Mouse (Mus musculus) kidney, embryonic 15.5 days (tissue): ENCODE data around the gene Tnrc6a. TPM values are rescaled to one million over a fixed set of nuclear protein-coding genes. Genes with fewer than 3 reads are reported as not detected.

Experiments
- ATAC-seq: fragments of 200-750 bp; cut with Nextera tagmentation; replicated peaks from 2 replicates; pipeline ENCODE4 v1.8.0; 2017; ENCODE audit warnings: moderate TSS enrichment; ENCODE audit not compliant: low FRiP score
- H3K27ac ChIP-seq: fragments of 300-500 bp; sonication (generic); 2 replicates; pipeline ENCODE4 v1.5.1; 2015; ENCODE audit warnings: mild to moderate bottlenecking, inconsistent platforms
- H3K27me3 ChIP-seq: fragments of 300-500 bp; sonication (generic); 2 replicates; pipeline ENCODE4 v1.6.1; 2015; ENCODE audit warnings: inconsistent platforms
- H3K36me3 ChIP-seq: fragments of 300-500 bp; sonication (generic); 2 replicates; pipeline ENCODE4 v1.6.1; 2015; ENCODE audit warnings: inconsistent platforms
- H3K4me1 ChIP-seq: fragments of 300-500 bp; sonication (generic); 2 replicates; pipeline ENCODE4 v1.6.1; 2015; ENCODE audit warnings: inconsistent platforms
- H3K4me2 ChIP-seq: fragments of 300-500 bp; sonication (generic); 2 replicates; pipeline ENCODE4 v1.6.1; 2015; ENCODE audit warnings: moderate library complexity, mild to moderate bottlenecking, inconsistent platforms
- H3K4me3 ChIP-seq: fragments of 300-500 bp; sonication (generic); replicated peaks from 2 replicates; pipeline ENCODE4 v1.5.1; 2015; ENCODE audit warnings: mild to moderate bottlenecking, inconsistent platforms
- H3K9ac ChIP-seq: fragments of 300-500 bp; sonication (generic); 2 replicates; pipeline ENCODE4 v1.6.1; 2015; ENCODE audit warnings: mild to moderate bottlenecking, inconsistent platforms
- H3K9me3 ChIP-seq: fragments of 300-500 bp; sonication (generic); replicated peaks from 2 replicates; pipeline ENCODE4 v1.6.1; 2016; ENCODE audit warnings: inconsistent platforms
- WGBS: fragments of 180-500 bp; shearing (Covaris S2); methylation state at CpG from one replicate; pipeline ENCODE4 v1.1.7; 2015; ENCODE audit warnings: mixed read lengths; 5-methylcytosine and 5-hydroxymethylcytosine counted together
- polyA plus RNA-seq: library from polyadenylated mRNA; unstranded; fragments of >200 nt; fragmentation: Nextera tagmentation; extraction: Ambion mirVana; gene quantifications from 2 replicates; pipeline ENCODE4 v1.2.1, GENCODE M21; 2015

Tnrc6a gene
- polyA plus RNA-seq, 1 experiment from 2014 or later, result 57.0 TPM

- WGBS, result 95% methylated on average over 2 of the region's 2 CpGs
- Histone ChIP-seq H3K4me3 (no peak overlapping the region), H3K9ac (no peak overlapping the region), H3K36me3 (no peaks in the 10 kb centered on the region), H3K4me2 (no peak overlapping the region), H3K9me3 (no peaks in the 10 kb centered on the region), H3K27ac (no peak overlapping the region), H3K27me3 (no peaks in the 10 kb centered on the region), H3K4me1 (peaks cover 24% of the 10 kb centered on the region)
- ATAC-seq, result no peak
Measured at GRCm38 (mm10) chr7:123106326-123106725, 17.4 kb upstream of the Tnrc6a start.

GRCm38 (mm10) chr7:123108058-123109055, 15.3 kb upstream of the Tnrc6a start:
- Histone ChIP-seq H3K36me3 (no peaks in the 10 kb centered on the region), H3K4me2 (no peak overlapping the region), H3K9me3 (no peaks in the 10 kb centered on the region), H3K27me3 (no peaks in the 10 kb centered on the region), H3K27ac (peak overlapping the region; percentile 7; the same call in 1 of the 2 replicates), H3K9ac (no peak overlapping the region), H3K4me1 (peaks cover 24% of the 10 kb centered on the region), H3K4me3 (no peak overlapping the region)
- ATAC-seq, result no peak
- 61% methylated on average over 13 of the region's 13 CpGs for WGBS

DNA sequence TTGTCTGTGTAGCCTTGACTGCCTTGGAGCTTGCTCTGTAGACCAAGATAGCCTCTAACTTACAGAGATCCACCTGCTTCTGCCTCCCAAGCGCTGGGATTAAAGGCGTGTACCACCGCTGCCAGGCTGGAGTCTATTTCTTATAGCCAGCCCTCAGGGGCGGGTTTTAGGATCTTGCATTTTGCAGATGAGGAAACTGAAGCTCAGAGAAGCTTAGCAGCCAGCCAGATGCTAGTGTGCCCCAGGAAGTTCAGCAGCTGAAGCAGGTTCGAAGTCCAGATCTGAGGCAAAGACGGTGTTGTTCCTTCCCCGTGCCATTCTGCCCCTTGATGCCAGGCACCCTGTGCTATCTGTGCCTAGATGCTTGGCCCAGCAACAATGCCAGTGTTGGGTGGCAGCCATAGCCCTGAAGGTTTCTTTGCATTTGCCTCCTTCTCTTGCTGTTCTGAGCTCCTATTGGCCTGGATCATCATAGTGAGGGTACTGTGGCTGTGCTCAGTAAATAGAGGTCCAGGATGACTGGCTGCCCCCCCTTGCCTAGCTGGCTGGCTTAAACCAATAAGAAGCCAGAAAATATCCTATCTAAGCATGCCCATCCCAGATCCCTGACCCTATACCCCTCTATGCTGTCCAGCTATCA, 14.2 kb upstream of the Tnrc6a start:
- no peak overlapping the region for H3K4me2 ChIP-seq
- whole genome bisulfite sequencing, result 92% methylated on average over 7 of the region's 7 CpGs
- no peak overlapping the region for H3K9ac ChIP-seq
- no peaks in the 10 kb centered on the region for H3K9me3 ChIP-seq
- H3K4me1 ChIP-seq, result peaks cover 24% of the 10 kb centered on the region
- no peaks in the 10 kb centered on the region for H3K27me3 ChIP-seq
- H3K4me3 ChIP-seq, result no peak overlapping the region
- no peaks in the 10 kb centered on the region for H3K36me3 ChIP-seq
- ATAC-seq, result no peak
- 0 out of 2 replicates have a peak overlapping the region, but pooled peaks have one; percentile 18 for H3K27ac ChIP-seq

DNA sequence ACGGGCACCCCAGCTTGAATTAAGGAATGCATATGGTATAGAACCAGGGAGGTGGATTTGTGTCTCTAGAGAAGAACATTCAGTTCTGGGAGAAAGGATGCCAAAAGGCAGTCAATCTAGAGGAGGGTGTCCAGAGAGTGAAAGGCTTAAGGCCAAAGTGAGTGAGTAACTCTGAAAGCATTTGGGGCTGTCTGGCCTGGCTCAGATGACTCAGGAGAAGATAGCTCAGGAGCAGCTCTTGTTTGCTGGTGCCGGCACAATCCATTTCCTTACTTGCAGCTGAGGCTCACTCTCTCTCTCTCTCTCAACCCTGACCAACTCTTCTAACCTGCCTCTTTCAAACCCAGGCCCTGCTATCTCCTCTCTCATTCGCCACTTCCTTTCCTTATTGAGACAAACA, 13.6 kb upstream of the Tnrc6a start:
- Histone ChIP-seq H3K27me3 (no peaks in the 10 kb centered on the region), H3K4me1 (peaks cover 24% of the 10 kb centered on the region), H3K4me2 (no peak overlapping the region), H3K27ac (0 out of 2 replicates have a peak overlapping the region, but pooled peaks have one; percentile 18), H3K9me3 (no peaks in the 10 kb centered on the region), H3K4me3 (no peak overlapping the region), H3K36me3 (no peaks in the 10 kb centered on the region), H3K9ac (no peak overlapping the region)
- no peak for ATAC-seq
- 59% methylated on average over 3 of the region's 3 CpGs for WGBS

GRCm38 (mm10) chr7:123113590-123113989, 10.1 kb upstream of the Tnrc6a start:
- WGBS, result 90% methylated on average over 6 of the region's 6 CpGs
- Histone ChIP-seq H3K4me1 (peaks cover 19% of the 10 kb centered on the region), H3K9ac (no peak overlapping the region), H3K27me3 (no peaks in the 10 kb centered on the region), H3K4me2 (no peak overlapping the region), H3K9me3 (no peaks in the 10 kb centered on the region), H3K27ac (no peak overlapping the region), H3K36me3 (no peaks in the 10 kb centered on the region), H3K4me3 (no peak overlapping the region)
- ATAC-seq, result no peak

DNA sequence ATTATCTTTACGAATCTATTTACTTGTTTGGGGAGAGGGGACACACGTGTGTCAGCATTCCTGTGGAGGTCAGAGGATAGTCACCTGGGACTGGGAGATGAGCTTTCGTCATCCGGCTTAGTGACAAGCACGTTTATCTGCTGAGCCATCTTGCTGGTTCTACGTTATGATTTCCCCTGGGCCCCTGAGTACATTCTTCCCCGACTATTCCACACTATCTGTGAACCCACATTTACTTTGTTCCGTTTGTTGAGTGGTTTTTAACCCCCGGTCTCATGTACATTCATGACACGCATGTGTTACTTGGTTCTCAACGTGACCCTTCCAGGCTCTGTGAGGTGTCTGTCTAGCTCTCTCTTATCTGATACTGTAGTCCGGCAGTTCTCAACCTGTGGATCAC, 6.9 kb upstream of the Tnrc6a start:
- H3K4me2 ChIP-seq, result no peak overlapping the region
- H3K4me3 ChIP-seq, result no peak overlapping the region
- H3K27ac ChIP-seq, result no peak overlapping the region
- 78% methylated on average over 12 of the region's 12 CpGs for WGBS
- H3K9ac ChIP-seq, result no peak overlapping the region
- no peaks in the 10 kb centered on the region for H3K9me3 ChIP-seq
- no peaks in the 10 kb centered on the region for H3K27me3 ChIP-seq
- ATAC-seq, result no peak
- no peaks in the 10 kb centered on the region for H3K4me1 ChIP-seq
- no peaks in the 10 kb centered on the region for H3K36me3 ChIP-seq

- no peak overlapping the region for H3K4me2 ChIP-seq
- 84% methylated on average over 4 of the region's 4 CpGs for WGBS
Measured at GRCm38 (mm10) chr7:123117209-123117608, 6.5 kb upstream of the Tnrc6a start.

GRCm38 (mm10) chr7:123120516-123120915, 3.2 kb upstream of the Tnrc6a start:
- ATAC-seq, result no peak
- WGBS, result 89% methylated on average over 7 of the region's 7 CpGs
- Histone ChIP-seq H3K4me3 (no peak overlapping the region), H3K27me3 (no peaks in the 10 kb centered on the region), H3K4me1 (peaks cover 6% of the 10 kb centered on the region; the same call in 1 of the 2 replicates), H3K27ac (no peak overlapping the region), H3K36me3 (no peaks in the 10 kb centered on the region), H3K9ac (no peak overlapping the region), H3K4me2 (no peak overlapping the region), H3K9me3 (no peaks in the 10 kb centered on the region)

More at GRCm38 (mm10) chr7:123117209-123117608, 6.5 kb upstream of the Tnrc6a start:
- H3K9me3 ChIP-seq, result no peaks in the 10 kb centered on the region
- no peaks in the 10 kb centered on the region for H3K36me3 ChIP-seq
- H3K27ac ChIP-seq, result no peak overlapping the region
- no peaks in the 10 kb centered on the region for H3K27me3 ChIP-seq
- no peaks in the 10 kb centered on the region for H3K4me1 ChIP-seq
- H3K9ac ChIP-seq, result no peak overlapping the region
- ATAC-seq, result no peak
- no peak overlapping the region for H3K4me3 ChIP-seq

DNA sequence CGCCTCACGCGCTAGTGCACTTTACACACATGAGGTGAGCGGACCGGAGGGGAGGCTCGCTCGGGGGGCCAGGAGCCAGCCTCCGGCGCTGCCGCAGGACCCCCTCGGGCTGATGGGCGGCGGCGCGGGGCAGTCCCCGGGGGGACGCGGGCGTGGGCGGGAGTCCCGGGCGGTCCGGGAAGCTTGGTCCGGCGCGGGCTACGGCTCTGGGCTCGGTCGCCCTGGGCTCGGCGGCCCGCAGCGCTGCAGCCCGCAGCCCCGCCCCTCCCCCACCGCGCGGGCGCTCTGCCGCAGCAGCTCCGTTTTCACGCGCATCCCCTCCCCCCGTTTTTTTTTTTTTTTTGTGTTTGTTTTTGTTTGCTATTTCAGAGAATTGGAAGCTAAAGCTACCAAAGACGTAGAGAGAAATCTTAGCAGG, 623 bp downstream of the Tnrc6a start:
- WGBS, result 1% methylated on average over 29 of the region's 45 CpGs
- Histone ChIP-seq H3K36me3 (peaks cover 19% of the 10 kb centered on the region), H3K9ac (peak overlapping the region; percentile 99), H3K4me1 (peaks cover 17% of the 10 kb centered on the region; the same call in 1 of the 2 replicates), H3K27me3 (no peaks in the 10 kb centered on the region), H3K4me2 (peak overlapping the region; percentile 62), H3K4me3 (peak overlapping the region; percentile 99), H3K9me3 (no peaks in the 10 kb centered on the region), H3K27ac (peak overlapping the region; percentile 97)
- peak; percentile 74 for ATAC-seq

- H3K36me3 ChIP-seq, result peaks cover 20% of the 10 kb centered on the region
- ATAC-seq, result peak; percentile 5; the same call in 1 of the 2 replicates
- under 1% methylated on average over 16 of the region's 16 CpGs for WGBS
- peak overlapping the region; percentile 62 for H3K4me2 ChIP-seq
- H3K9me3 ChIP-seq, result no peaks in the 10 kb centered on the region
- H3K27ac ChIP-seq, result peak overlapping the region; percentile 97
- no peaks in the 10 kb centered on the region for H3K27me3 ChIP-seq
- H3K9ac ChIP-seq, result peak overlapping the region; percentile 99
- peaks cover 17% of the 10 kb centered on the region; the same call in 1 of the 2 replicates for H3K4me1 ChIP-seq
- H3K4me3 ChIP-seq, result peak overlapping the region; percentile 99
Measured at GRCm38 (mm10) chr7:123124735-123125181, 1.1 kb downstream of the Tnrc6a start.

- 41% methylated on average over 4 of the region's 4 CpGs for WGBS
- ATAC-seq, result no peak
- no peaks in the 10 kb centered on the region for H3K27me3 ChIP-seq
Measured at GRCm38 (mm10) chr7:123126056-123126455, 2.4 kb downstream of the Tnrc6a start.

GRCm38 (mm10) chr7:123127301-123127700, 3.6 kb downstream of the Tnrc6a start:
- no peaks in the 10 kb centered on the region for H3K27me3 ChIP-seq
- H3K36me3 ChIP-seq, result peaks cover 39% of the 10 kb centered on the region
- H3K4me2 ChIP-seq, result no peak overlapping the region
- no peak for ATAC-seq
- no peak overlapping the region for H3K4me3 ChIP-seq
- WGBS, result 67% methylated on average over 1 of the region's 1 CpGs
- H3K9ac ChIP-seq, result no peak overlapping the region
- H3K4me1 ChIP-seq, result peaks cover 32% of the 10 kb centered on the region
- H3K9me3 ChIP-seq, result no peaks in the 10 kb centered on the region
- H3K27ac ChIP-seq, result no peak overlapping the region

More at GRCm38 (mm10) chr7:123126056-123126455, 2.4 kb downstream of the Tnrc6a start:
- Histone ChIP-seq H3K4me3 (no peak overlapping the region), H3K9me3 (no peaks in the 10 kb centered on the region), H3K4me2 (no peak overlapping the region), H3K9ac (no peak overlapping the region), H3K27ac (no peak overlapping the region), H3K36me3 (peaks cover 26% of the 10 kb centered on the region), H3K4me1 (peaks cover 26% of the 10 kb centered on the region)
